Mouse (Mus musculus): Measurements from ENCODE around the gene Obscn.

DNA sequence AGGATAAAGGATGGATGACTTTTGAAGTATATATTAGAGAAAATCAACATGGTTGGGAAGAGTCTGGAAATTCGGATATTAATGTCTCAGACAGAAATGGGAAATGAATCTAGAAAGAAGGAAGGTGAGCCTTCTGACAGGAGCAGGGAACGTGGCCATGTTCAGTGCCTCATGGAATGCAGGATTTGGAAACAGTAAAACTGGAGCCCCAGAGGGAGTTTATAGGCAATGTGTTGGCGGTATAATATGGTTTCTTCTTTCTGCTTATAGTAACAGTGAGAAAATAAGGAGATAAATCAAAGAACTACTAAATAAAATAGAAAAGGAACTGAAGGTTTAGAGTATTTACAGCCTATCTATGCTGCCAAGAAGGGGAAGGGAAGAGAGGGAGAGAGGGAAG lies 78.2 kb downstream of the Obscn start:
- no peak for TF ChIP-seq POLR2A (IDR thresholded peaks at IDR 0.05; ENCODE audit: borderline replicate concordance, insufficient read depth, low read length)
- no peak for TF ChIP-seq CTCF (IDR thresholded peaks at IDR 0.05; ENCODE audit: borderline replicate concordance, insufficient read depth, low read depth, low read length)
